Mouse (Mus musculus): ENCODE results near the gene Apmap. TPM values are rescaled to one million over a fixed set of nuclear protein-coding genes. Genes with fewer than 3 reads are reported as not detected.

The Apmap gene
- 24.4 TPM in 2 replicates for polyA plus RNA-seq (2015; fragmentation: Nextera tagmentation; extraction: Ambion mirVana)

DNA sequence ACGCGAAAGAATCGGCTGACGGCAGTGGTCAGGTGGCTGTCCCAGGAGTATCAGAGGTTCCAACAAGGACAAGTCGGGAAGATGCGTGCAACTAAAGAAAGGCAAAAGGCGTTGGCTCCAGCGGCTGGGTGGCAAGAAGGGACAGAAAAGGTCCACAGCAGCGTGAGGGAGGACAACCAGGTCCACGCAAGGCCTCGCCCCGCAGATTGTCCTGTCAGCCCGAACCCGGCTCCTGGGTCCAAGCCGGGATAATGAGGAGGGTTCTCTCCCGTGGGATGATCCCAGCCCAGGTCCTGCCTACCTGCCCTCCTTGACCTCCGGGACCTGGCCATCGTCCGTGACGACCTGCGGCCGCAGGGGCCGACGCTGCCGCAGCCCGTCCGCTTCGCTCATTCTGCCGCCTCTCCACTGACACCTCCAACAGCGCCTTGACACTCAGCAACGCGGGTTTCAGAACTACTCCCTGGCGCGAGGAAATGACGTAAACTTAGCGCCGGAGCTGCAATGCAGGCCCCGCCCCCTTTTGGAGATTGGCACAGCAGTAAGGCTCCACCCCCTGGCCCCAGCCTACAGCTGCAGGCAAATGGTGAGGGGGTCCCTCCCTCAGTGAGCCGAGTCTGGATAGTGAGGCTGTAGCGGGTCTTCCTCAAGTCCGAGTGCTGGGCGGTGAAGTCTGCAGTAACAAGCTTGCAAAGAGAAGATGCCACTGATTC, at the start of gene Apmap:
Gene Apmap (minus strand): TSS at position 481 of the 713 bp plus-strand sequence.
- no peak within 1 kb of the TSS for H3K27ac ChIP-seq (ENCODE audit: low read depth, low read length)
- H3K4me3 ChIP-seq (ENCODE audit: low read depth, low read length) = peak within 1 kb of the TSS; percentile 82
- no peaks in the 10 kb centered on the region for H3K27me3 ChIP-seq (replicated peaks; ENCODE audit: control insufficient read depth, insufficient read depth, low read length)
- peak within 1 kb of the TSS; percentile 88 for H3K4me2 ChIP-seq (replicated peaks; ENCODE audit: low read depth)
- no peaks in the 10 kb centered on the region for H3K36me3 ChIP-seq (ENCODE audit: control insufficient read depth, insufficient read depth)
- ATAC-seq = peak; percentile 97
- WGBS = under 1% methylated on average over 42 of the region's 42 CpGs
- no peaks in the 10 kb centered on the region for H3K9me3 ChIP-seq (ENCODE audit: control insufficient read depth)
- H3K9ac ChIP-seq (ENCODE audit: low read depth, low read length) = peak within 1 kb of the TSS; percentile 76
- no peaks in the 10 kb centered on the region for H3K4me1 ChIP-seq (replicated peaks; ENCODE audit: control insufficient read depth, insufficient read depth, low read length)
- peak; percentile 48 for TF ChIP-seq CTCF (IDR thresholded peaks at IDR 0.05; ENCODE audit: low read depth)

DNA sequence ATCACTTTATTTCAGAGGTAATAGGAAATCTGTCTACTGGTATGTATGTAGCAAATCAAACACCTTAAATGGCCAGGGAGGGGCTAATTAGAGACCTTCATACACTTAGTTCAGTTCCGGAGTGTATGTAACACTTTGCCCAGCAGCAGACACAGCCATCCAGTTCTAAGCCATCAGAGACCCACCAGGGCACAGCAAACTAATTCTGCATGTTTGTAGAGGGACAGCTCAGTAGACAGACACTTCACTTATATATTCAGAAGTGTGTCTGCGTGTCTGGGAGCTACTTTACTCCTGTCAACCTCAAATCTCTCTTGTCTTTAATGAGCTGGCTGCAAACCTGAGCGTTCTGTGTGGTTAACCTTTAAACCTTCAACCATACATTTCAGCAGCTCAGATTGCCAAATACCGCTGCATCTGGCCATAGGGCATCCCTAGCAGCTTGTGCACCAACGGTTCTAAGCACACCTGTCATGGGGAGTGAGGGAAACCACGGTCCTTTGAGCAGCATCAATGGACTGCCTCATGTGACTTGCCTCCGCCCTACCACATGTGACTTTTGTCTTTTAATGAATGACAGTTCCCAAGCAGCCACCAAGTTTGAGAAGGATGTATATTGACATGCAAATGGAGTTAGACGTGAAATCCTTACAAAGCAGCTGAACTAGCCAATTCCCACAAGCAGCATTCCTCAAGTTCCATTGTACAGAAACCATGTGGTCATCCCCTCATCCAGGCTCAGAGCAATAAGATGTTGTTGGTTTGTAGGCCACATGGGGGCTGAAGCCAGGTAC, 48.8 kb upstream of the Apmap start:
- 42% methylated on average over 8 of the region's 8 CpGs for WGBS
- peak; percentile 83 for ATAC-seq
- TF ChIP-seq CTCF (IDR thresholded peaks at IDR 0.05; ENCODE audit: low read depth) = no peak
- no peaks in the 10 kb centered on the region for H3K27me3 ChIP-seq (replicated peaks; ENCODE audit: control insufficient read depth, insufficient read depth, low read length)
- H3K4me3 ChIP-seq (ENCODE audit: low read depth, low read length) = no peak overlapping the region
- 0 out of 2 replicates have a peak overlapping the region, but pooled peaks have one; percentile 0 for H3K4me2 ChIP-seq (replicated peaks; ENCODE audit: low read depth)
- H3K9me3 ChIP-seq (ENCODE audit: control insufficient read depth) = no peaks in the 10 kb centered on the region
- H3K4me1 ChIP-seq (replicated peaks; ENCODE audit: control insufficient read depth, insufficient read depth, low read length) = no peaks in the 10 kb centered on the region
- H3K9ac ChIP-seq (ENCODE audit: low read depth, low read length) = no peak overlapping the region
- H3K36me3 ChIP-seq (ENCODE audit: control insufficient read depth, insufficient read depth) = peaks cover 15% of the 10 kb centered on the region; the same call in 1 of the 2 replicates
- peak overlapping the region; percentile 46; the same call in 1 of the 2 replicates for H3K27ac ChIP-seq (ENCODE audit: low read depth, low read length)

DNA sequence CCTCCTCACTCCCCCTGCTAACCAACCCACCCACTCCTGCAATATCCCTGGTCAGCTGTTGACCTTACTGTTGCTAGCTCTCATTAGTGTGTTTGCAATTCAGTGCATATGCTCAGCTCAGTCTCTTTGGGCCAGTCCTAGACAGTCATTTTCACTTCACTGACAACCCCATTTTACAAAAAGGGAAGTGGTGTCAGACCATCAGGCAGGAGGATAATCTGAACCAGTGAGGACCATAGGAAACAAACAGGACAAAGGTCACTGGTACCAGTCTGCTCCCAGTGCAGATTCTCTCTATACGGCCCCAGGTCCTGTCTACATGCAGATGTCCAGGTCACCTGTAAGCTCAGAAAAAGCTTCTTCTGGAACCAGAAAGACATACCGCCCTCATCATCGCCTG, 47.7 kb upstream of the Apmap start:
- H3K27ac ChIP-seq (ENCODE audit: low read depth, low read length) = no peak overlapping the region
- no peak for TF ChIP-seq CTCF (IDR thresholded peaks at IDR 0.05; ENCODE audit: low read depth)
- WGBS = 84% methylated on average over 3 of the region's 3 CpGs
- no peak overlapping the region for H3K4me3 ChIP-seq (ENCODE audit: low read depth, low read length)
- peaks cover 15% of the 10 kb centered on the region; the same call in 1 of the 2 replicates for H3K36me3 ChIP-seq (ENCODE audit: control insufficient read depth, insufficient read depth)
- no peak overlapping the region for H3K4me2 ChIP-seq (replicated peaks; ENCODE audit: low read depth)
- no peak overlapping the region for H3K9ac ChIP-seq (ENCODE audit: low read depth, low read length)
- H3K4me1 ChIP-seq (replicated peaks; ENCODE audit: control insufficient read depth, insufficient read depth, low read length) = no peaks in the 10 kb centered on the region
- no peaks in the 10 kb centered on the region for H3K27me3 ChIP-seq (replicated peaks; ENCODE audit: control insufficient read depth, insufficient read depth, low read length)
- no peak for ATAC-seq
- H3K9me3 ChIP-seq (ENCODE audit: control insufficient read depth) = no peaks in the 10 kb centered on the region

DNA sequence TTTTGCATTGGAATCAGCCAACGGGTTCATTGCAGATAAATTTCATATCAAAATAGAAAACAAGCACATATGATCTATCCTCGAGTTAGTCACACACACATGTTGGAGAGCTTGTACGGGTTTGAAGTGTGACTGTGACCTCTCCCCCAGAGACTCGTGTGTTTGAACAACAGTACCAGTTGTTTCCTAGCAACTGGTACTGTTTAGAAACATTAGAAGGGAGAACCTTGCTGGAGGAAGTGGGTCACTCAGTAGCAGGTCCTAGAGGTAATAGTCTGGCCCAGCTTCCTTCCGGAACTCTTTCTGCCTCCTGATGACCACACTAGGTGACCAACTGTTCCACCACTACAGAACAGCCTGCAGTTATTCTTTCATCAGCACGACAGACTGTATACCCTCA, 46.9 kb upstream of the Apmap start:
- WGBS = 62% methylated on average over 6 of the region's 6 CpGs
- Histone ChIP-seq H3K4me2 (replicated peaks; ENCODE audit: low read depth) (no peak overlapping the region), H3K9me3 (ENCODE audit: control insufficient read depth) (no peaks in the 10 kb centered on the region), H3K27me3 (replicated peaks; ENCODE audit: control insufficient read depth, insufficient read depth, low read length) (no peaks in the 10 kb centered on the region), H3K9ac (ENCODE audit: low read depth, low read length) (no peak overlapping the region), H3K4me1 (replicated peaks; ENCODE audit: control insufficient read depth, insufficient read depth, low read length) (no peaks in the 10 kb centered on the region), H3K27ac (ENCODE audit: low read depth, low read length) (no peak overlapping the region), H3K4me3 (ENCODE audit: low read depth, low read length) (no peak overlapping the region), H3K36me3 (ENCODE audit: control insufficient read depth, insufficient read depth) (peaks cover 15% of the 10 kb centered on the region; the same call in 1 of the 2 replicates)
- ATAC-seq = no peak; the same call in 1 of the 2 replicates
- TF ChIP-seq CTCF (IDR thresholded peaks at IDR 0.05; ENCODE audit: low read depth) = no peak

DNA sequence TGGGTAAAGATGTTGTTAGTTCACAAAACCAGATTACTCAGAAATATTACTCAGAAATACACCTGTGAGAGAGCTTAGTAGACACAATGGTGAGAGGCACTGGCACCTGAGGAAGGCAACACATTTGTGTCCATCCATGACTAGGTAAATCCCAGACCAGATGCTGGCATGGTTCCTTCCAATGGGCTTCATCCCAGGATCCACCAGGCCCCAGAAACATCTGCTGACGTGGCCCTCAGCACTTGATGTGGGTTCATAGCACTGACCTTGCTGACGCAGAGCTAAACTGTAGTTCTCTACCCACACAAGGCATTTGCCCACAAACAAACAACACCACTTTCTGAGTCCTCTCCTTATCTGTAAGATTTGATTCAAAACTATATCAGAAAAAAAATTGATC, 46.4 kb upstream of the Apmap start:
- Histone ChIP-seq H3K9ac (ENCODE audit: low read depth, low read length) (no peak overlapping the region), H3K27ac (ENCODE audit: low read depth, low read length) (no peak overlapping the region), H3K27me3 (replicated peaks; ENCODE audit: control insufficient read depth, insufficient read depth, low read length) (no peaks in the 10 kb centered on the region), H3K4me3 (ENCODE audit: low read depth, low read length) (no peak overlapping the region), H3K4me2 (replicated peaks; ENCODE audit: low read depth) (no peak overlapping the region), H3K4me1 (replicated peaks; ENCODE audit: control insufficient read depth, insufficient read depth, low read length) (no peaks in the 10 kb centered on the region), H3K9me3 (ENCODE audit: control insufficient read depth) (no peaks in the 10 kb centered on the region), H3K36me3 (ENCODE audit: control insufficient read depth, insufficient read depth) (peaks cover 15% of the 10 kb centered on the region; the same call in 1 of the 2 replicates)
- 89% methylated on average over 2 of the region's 2 CpGs for WGBS
- ATAC-seq = no peak
- no peak for TF ChIP-seq CTCF (IDR thresholded peaks at IDR 0.05; ENCODE audit: low read depth)

DNA sequence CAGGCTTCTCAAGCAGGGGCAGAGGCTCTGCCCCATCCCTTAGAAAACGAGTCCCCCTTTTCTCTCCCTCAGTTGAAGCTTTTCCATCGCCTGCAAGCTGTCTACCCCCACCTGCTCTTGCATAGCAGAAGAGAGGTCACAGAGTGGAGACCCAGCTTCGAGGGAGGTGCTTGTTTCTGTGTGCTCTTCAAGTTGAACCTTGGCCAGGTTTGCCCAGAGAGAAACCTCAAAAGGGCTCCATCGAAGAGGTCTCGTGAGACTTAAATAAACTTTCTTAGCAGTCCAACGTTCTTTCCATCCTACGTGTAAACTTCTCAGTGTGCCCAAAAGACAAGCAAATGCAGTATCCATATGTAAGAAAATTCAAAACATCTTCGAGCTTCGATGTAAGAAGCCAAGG, 43.0 kb upstream of the Apmap start:
- no peak for TF ChIP-seq CTCF (IDR thresholded peaks at IDR 0.05; ENCODE audit: low read depth)
- ATAC-seq = no peak

More for the DNA sequence above, 43.0 kb upstream of the Apmap start:
- WGBS = 43% methylated on average over 9 of the region's 9 CpGs
- Histone ChIP-seq H3K4me2 (replicated peaks; ENCODE audit: low read depth) (no peak overlapping the region), H3K9me3 (ENCODE audit: control insufficient read depth) (no peaks in the 10 kb centered on the region), H3K36me3 (ENCODE audit: control insufficient read depth, insufficient read depth) (peaks cover 6% of the 10 kb centered on the region; the same call in 1 of the 2 replicates), H3K27ac (ENCODE audit: low read depth, low read length) (peak overlapping the region; percentile 57), H3K27me3 (replicated peaks; ENCODE audit: control insufficient read depth, insufficient read depth, low read length) (no peaks in the 10 kb centered on the region), H3K4me1 (replicated peaks; ENCODE audit: control insufficient read depth, insufficient read depth, low read length) (no peaks in the 10 kb centered on the region), H3K4me3 (ENCODE audit: low read depth, low read length) (no peak overlapping the region), H3K9ac (ENCODE audit: low read depth, low read length) (0 out of 2 replicates have a peak overlapping the region, but pooled peaks have one; percentile 2)
